Mouse (Mus musculus) forebrain, embryonic 12.5 days (tissue): ENCODE measurements around the gene Nr2f1. TPM values are rescaled to one million over a fixed set of nuclear protein-coding genes. Genes with fewer than 3 reads are reported as not detected.
"Not testable (repeated sequence)": the region's sequence is repeated elsewhere in the genome, so short reads cannot be mapped to it uniquely, and the experiment has no call there.

Source experiments
- ATAC-seq: fragments of 200-750 bp; cut with Nextera tagmentation; 2 replicates; pipeline ENCODE4 v1.8.0; 2017; ENCODE audit warnings: moderate TSS enrichment; ENCODE audit not compliant: low FRiP score
- H3K27ac ChIP-seq: fragments of 300-500 bp; sonication (generic); 2 replicates; pipeline ENCODE4 v1.5.1; 2016; ENCODE audit warnings: mild to moderate bottlenecking
- H3K27me3 ChIP-seq: fragments of 300-500 bp; sonication (generic); 2 replicates; pipeline ENCODE4 v1.6.1; 2016; ENCODE audit warnings: mild to moderate bottlenecking
- H3K36me3 ChIP-seq: fragments of 300-500 bp; sonication (generic); replicated peaks from 2 replicates; pipeline ENCODE4 v1.6.1; 2016; ENCODE audit warnings: mild to moderate bottlenecking
- H3K4me1 ChIP-seq: fragments of 300-500 bp; sonication (generic); 2 replicates; pipeline ENCODE4 v1.6.1; 2016
- H3K4me2 ChIP-seq: fragments of 300-500 bp; sonication (generic); 2 replicates; pipeline ENCODE4 v1.6.1; 2016; ENCODE audit warnings: mild to moderate bottlenecking, moderate library complexity
- H3K4me3 ChIP-seq: fragments of 300-500 bp; sonication (generic); replicated peaks from 2 replicates; pipeline ENCODE4 v1.5.1; 2016; ENCODE audit warnings: mild to moderate bottlenecking
- H3K9ac ChIP-seq: fragments of 300-500 bp; sonication (generic); 2 replicates; pipeline ENCODE4 v1.6.1; 2016; ENCODE audit warnings: mild to moderate bottlenecking
- H3K9me3 ChIP-seq: fragments of 300-500 bp; sonication (generic); 2 replicates; pipeline ENCODE4 v1.6.1; 2016
- WGBS: fragments of 180-500 bp; shearing (Covaris S2); methylation state at CpG from one replicate; pipeline ENCODE4 v1.1.7; 2016; 5-methylcytosine and 5-hydroxymethylcytosine counted together
- polyA plus RNA-seq: library from polyadenylated mRNA; unstranded; fragments of >200 nt; fragmentation: Nextera tagmentation; extraction: Ambion mirVana; gene quantifications from 2 replicates; pipeline ENCODE4 v1.2.1, GENCODE M21; 2016

Nr2f1 gene
- 86.3 and 113 TPM in 2 replicates for polyA plus RNA-seq

DNA sequence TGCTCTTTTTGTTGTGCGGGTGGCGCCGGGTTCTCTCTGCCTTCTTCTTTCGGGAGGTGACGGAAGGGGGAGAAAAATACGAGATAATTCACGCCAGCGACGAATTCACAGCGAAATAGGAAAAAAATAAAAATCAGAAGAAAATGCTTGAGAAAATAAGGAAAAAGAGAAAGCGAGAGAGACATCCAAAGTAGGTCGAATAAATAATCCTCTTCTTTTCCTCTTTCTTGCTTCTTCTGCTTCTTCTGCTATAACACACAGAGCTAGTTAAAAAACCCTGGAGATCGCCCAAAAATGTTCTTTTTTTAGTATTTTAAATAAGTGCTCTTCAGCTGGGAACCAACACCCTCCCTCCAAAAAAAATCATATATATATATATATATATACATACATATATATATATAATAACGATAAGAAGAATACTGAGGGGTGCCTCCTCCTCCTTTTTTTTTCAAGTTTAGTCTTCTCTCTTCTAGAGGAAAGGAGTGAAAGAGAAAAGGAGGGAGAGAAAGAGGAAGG is at the start of gene Nr2f1:
TSS of gene Nr2f1 (minus strand) at position 116 of the 519 bp plus-strand sequence.
- ATAC-seq = no peak
- Histone ChIP-seq H3K9me3 (no peaks in the 10 kb centered on the region), H3K4me2 (peak within 1 kb of the TSS; percentile 75), H3K4me1 (peaks cover 11% of the 10 kb centered on the region), H3K27ac (peak within 1 kb of the TSS; percentile 100), H3K9ac (peak within 1 kb of the TSS; percentile 100), H3K36me3 (peaks cover 11% of the 10 kb centered on the region), H3K4me3 (peak within 1 kb of the TSS; percentile 96), H3K27me3 (peaks cover 15% of the 10 kb centered on the region; the same call in 1 of the 2 replicates)
- WGBS = under 1% methylated on average over 14 of the region's 14 CpGs

- Histone ChIP-seq H3K27me3 (no peaks in the 10 kb centered on the region), H3K9me3 (peaks cover 5% of the 10 kb centered on the region), H3K36me3 (peaks cover 5% of the 10 kb centered on the region), H3K4me1 (no peaks in the 10 kb centered on the region), H3K4me2 (no peak overlapping the region), H3K9ac (no peak overlapping the region), H3K27ac (no peak overlapping the region), H3K4me3 (no peak overlapping the region)
- peak; percentile 27; the same call in 1 of the 2 replicates for ATAC-seq
- WGBS = 81% methylated on average over 3 of the region's 3 CpGs
Observed at GRCm38 (mm10) chr13:78221680-78222079, 22.1 kb upstream of the Nr2f1 start.

DNA sequence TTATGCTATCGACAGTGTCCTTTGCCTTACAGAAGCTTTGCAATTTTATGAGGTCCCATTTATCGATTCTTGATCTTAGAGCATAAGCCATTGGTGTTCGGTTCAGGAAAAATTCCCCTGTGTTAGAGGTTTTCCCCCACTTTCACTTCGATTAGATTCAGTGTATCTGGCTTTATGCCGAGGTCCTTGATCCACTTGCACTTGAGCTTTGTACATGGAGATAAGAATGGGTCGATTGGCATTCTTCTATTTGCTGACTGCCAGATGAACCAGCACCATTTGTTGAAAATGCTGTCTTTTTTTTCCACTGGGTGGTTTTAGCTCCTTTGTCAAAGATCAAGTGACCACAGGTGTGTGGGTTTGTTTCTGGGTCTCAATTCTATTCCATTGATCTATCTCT is 20.7 kb upstream of the Nr2f1 start:
- H3K9ac ChIP-seq, H3K36me3 ChIP-seq, H3K4me1 ChIP-seq, H3K9me3 ChIP-seq, H3K4me3 ChIP-seq, H3K27me3 ChIP-seq, ATAC-seq, H3K27ac ChIP-seq, H3K4me2 ChIP-seq: not testable (repeated sequence)
- 96% methylated on average over 6 of the region's 6 CpGs for WGBS

- peaks cover 5% of the 10 kb centered on the region for H3K36me3 ChIP-seq
- H3K9me3 ChIP-seq = no peaks in the 10 kb centered on the region
- WGBS = 41% methylated on average over 2 of the region's 2 CpGs
- ATAC-seq = no peak
- H3K9ac ChIP-seq = no peak overlapping the region
- H3K4me2 ChIP-seq = no peak overlapping the region
- H3K4me3 ChIP-seq = no peak overlapping the region
- peaks cover 31% of the 10 kb centered on the region for H3K27me3 ChIP-seq
- no peak overlapping the region for H3K27ac ChIP-seq
- peaks cover 30% of the 10 kb centered on the region for H3K4me1 ChIP-seq
Observed at GRCm38 (mm10) chr13:78215223-78215622, 15.7 kb upstream of the Nr2f1 start.

DNA sequence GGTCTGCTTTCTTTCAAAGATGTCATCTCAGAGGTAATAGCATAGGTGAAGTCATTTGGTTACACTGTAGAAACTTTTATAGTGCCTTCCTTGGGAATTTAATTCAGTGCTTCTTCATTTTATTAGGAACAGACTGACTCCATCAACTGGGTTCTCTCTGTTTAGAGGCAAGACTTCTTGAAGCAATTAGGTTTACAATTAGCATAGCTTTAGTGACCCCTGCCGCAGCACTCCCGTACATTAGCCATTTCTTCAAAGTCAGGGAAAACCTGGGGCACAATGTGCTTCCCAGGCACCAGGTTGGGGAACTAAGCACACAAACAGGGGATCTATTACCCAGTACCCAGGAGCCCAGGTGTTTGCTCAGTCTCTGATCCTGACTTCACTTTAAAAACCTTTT is 13.6 kb upstream of the Nr2f1 start:
- peaks cover 45% of the 10 kb centered on the region for H3K27me3 ChIP-seq
- no peak overlapping the region for H3K4me2 ChIP-seq
- H3K27ac ChIP-seq = no peak overlapping the region
- H3K4me1 ChIP-seq = peaks cover 50% of the 10 kb centered on the region
- no peak overlapping the region for H3K9ac ChIP-seq
- no peak for ATAC-seq
- 29% methylated on average over 2 of the region's 2 CpGs for WGBS
- no peak overlapping the region for H3K4me3 ChIP-seq
- no peaks in the 10 kb centered on the region for H3K9me3 ChIP-seq
- H3K36me3 ChIP-seq = no peaks in the 10 kb centered on the region

DNA sequence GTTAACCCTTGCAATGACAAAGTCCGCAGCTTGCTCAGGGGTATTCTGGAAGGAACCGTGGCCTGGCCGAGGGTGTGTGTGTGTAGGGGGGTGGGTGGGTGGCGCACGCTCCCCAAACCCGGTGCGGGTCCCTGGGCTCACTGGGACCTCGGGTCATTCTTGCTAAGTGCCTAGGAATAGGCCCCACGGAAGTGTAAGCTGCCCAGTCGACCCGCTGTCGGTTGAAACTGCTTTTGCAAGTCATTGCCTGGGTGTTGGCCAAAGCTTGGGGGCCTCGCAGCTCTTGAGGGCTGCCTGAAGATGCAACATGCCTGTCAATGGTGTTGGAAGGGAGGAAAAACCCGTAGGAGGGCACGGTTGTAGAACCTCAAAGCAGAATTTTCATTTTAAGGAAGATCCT is 12.6 kb upstream of the Nr2f1 start:
- Histone ChIP-seq H3K4me2 (peak overlapping the region; percentile 24; the same call in 1 of the 2 replicates), H3K27me3 (peaks cover 48% of the 10 kb centered on the region), H3K4me1 (peaks cover 59% of the 10 kb centered on the region), H3K36me3 (no peaks in the 10 kb centered on the region), H3K9ac (no peak overlapping the region), H3K4me3 (no peak overlapping the region), H3K27ac (no peak overlapping the region), H3K9me3 (no peaks in the 10 kb centered on the region)
- WGBS = 31% methylated on average over 15 of the region's 15 CpGs
- ATAC-seq = no peak

- WGBS = 17% methylated on average over 14 of the region's 14 CpGs
- Histone ChIP-seq H3K4me1 (peaks cover 63% of the 10 kb centered on the region), H3K4me3 (no peak overlapping the region), H3K9ac (no peak overlapping the region), H3K4me2 (peak overlapping the region; percentile 72), H3K36me3 (no peaks in the 10 kb centered on the region), H3K27me3 (peaks cover 50% of the 10 kb centered on the region), H3K27ac (peak overlapping the region; percentile 87), H3K9me3 (no peaks in the 10 kb centered on the region)
- ATAC-seq = no peak
Observed at GRCm38 (mm10) chr13:78211231-78212010, 11.9 kb upstream of the Nr2f1 start.

DNA sequence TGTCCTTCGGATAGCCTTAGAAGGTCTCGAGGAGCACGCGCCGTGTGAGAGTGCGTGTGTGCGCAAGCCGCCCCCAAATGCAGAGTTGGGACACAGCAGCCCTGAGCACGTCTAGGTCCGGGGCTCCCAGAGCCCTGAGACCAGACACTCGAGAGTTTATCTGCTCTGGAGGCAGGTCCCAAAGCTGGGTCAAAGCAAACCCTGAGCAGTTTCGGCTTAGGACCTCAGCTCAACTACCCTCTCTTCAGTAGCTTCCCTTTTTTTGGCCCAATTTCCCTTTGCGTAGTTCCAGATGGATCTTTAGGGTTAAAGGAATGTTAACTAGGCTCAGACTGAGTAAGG is 11.2 kb upstream of the Nr2f1 start:
- WGBS = 3% methylated on average over 13 of the region's 13 CpGs
- Histone ChIP-seq H3K4me3 (peak overlapping the region; percentile 39), H3K9me3 (no peaks in the 10 kb centered on the region), H3K4me2 (peak overlapping the region; percentile 72), H3K36me3 (no peaks in the 10 kb centered on the region), H3K27me3 (peaks cover 52% of the 10 kb centered on the region), H3K9ac (peak overlapping the region; percentile 62), H3K4me1 (peaks cover 65% of the 10 kb centered on the region), H3K27ac (peak overlapping the region; percentile 87)
- ATAC-seq = no peak; the same call in 1 of the 2 replicates

DNA sequence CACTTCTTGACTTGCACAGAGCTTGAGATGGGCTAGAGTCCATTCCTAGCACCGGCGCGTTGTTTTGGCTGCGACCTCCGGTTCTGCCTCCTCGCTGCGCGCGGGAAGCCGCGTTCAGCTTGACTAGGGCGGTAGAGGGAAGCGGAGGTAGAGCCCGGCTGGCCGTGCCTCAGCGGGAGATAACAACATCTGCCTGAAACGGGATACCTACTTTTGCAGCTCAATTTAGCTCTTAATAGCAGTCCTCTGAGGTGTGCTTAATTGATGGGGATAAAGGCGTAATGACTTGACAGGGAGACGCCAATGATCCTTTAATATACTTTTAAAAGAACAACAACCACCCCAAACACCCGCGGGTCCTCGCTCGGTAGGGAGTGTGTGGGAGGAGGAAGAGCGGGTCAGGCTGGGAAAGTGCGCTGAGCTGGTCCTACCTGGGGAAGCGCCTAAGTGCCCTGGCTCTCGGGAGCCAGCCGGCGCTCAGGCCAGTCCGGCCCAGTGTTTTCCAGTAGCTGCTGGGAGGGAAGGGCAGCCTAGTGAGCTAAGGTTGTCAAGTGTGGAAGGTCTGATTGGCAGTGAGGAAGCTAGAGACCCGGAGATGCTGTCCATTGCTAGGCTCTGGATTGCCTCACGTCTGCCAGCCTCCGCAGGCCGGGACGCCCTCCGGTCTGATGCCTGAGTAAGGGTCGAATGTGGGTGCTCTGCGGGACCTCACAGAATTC is 10.6 kb upstream of the Nr2f1 start:
- Histone ChIP-seq H3K4me2 (peak overlapping the region; percentile 72), H3K9me3 (no peaks in the 10 kb centered on the region), H3K4me1 (peaks cover 68% of the 10 kb centered on the region), H3K36me3 (no peaks in the 10 kb centered on the region), H3K27ac (peak overlapping the region; percentile 87), H3K27me3 (peaks cover 57% of the 10 kb centered on the region), H3K4me3 (peak overlapping the region; percentile 39), H3K9ac (peak overlapping the region; percentile 62)
- under 1% methylated on average over 38 of the region's 38 CpGs for WGBS
- peak; percentile 53 for ATAC-seq

DNA sequence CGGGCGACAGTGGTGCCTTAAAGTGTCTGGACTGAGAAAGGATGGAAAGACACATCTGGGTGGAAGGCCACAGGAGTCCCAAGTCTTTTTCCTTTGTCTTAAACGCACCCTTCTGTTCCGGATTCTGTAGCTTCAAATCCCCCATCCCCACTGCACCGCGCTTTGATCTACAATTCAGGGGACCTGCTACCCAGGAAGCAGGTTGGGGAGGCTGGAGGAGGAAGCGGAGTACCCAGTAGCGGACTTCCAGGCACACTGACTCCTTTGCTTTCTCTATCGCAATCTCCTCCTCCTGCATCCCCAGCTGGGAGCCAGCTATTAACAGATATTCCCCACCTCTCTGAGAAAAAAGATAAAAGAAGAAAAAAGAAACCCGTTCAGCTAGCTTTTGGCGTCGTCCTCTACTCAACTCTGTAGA is 10.1 kb upstream of the Nr2f1 start:
- no peaks in the 10 kb centered on the region for H3K36me3 ChIP-seq
- no peak for ATAC-seq

DNA sequence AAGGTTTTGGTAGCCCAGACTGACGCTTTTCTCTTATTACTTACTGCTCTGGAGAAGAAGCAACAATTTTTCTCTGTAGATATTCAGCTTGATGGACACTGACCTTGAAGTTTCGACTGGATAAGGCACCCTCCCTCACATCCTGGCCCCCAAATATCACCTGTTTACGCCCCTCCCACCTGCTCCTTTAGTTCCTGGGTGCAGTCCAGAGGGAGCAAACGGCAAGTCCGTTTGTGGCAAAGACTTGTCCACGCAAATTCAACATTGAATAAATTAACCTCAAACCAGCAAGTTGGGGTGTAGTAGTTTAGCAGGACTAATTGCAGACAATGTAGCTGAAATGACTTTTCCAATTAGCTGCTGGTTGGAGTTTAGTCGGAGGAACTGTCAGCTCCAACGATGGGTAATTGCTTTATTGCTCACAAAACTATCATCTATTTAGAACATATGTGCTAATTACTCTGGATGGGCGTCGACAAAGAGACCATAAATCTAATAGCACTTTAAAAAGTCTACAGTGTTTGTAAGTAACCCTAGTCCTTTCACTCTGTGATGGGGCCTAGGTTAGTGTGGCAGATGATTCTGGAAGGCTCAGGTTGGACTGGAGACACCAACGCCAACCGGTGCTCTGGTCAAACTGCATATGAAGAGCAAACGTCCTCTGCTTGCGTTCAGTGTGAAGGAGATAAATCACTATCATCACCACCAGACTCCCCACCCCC is 9.3 kb upstream of the Nr2f1 start:
- Histone ChIP-seq H3K27ac (peak overlapping the region; percentile 87), H3K9ac (peak overlapping the region; percentile 62; the same call in 1 of the 2 replicates), H3K4me2 (peak overlapping the region; percentile 72), H3K27me3 (peaks cover 65% of the 10 kb centered on the region), H3K9me3 (no peaks in the 10 kb centered on the region), H3K4me1 (peaks cover 78% of the 10 kb centered on the region), H3K36me3 (no peaks in the 10 kb centered on the region), H3K4me3 (peak overlapping the region; percentile 39; the same call in 1 of the 2 replicates)
- ATAC-seq = no peak
- WGBS = 6% methylated on average over 14 of the region's 14 CpGs

More for the DNA sequence above, 10.1 kb upstream of the Nr2f1 start:
- under 1% methylated on average over 12 of the region's 12 CpGs for WGBS
- Histone ChIP-seq H3K9ac (peak overlapping the region; percentile 62), H3K4me2 (peak overlapping the region; percentile 72), H3K4me3 (peak overlapping the region; percentile 39), H3K27ac (peak overlapping the region; percentile 87), H3K9me3 (no peaks in the 10 kb centered on the region), H3K4me1 (peaks cover 70% of the 10 kb centered on the region), H3K27me3 (peaks cover 60% of the 10 kb centered on the region)
